Mouse (Mus musculus): ENCODE measurements at regions not wholly inside any gene's neighbourhood (a gene's known extent, or its start where the extent isn't known, plus 50 kb on each side); places are given as distances from the start of the nearest gene placed in this dataset.

DNA sequence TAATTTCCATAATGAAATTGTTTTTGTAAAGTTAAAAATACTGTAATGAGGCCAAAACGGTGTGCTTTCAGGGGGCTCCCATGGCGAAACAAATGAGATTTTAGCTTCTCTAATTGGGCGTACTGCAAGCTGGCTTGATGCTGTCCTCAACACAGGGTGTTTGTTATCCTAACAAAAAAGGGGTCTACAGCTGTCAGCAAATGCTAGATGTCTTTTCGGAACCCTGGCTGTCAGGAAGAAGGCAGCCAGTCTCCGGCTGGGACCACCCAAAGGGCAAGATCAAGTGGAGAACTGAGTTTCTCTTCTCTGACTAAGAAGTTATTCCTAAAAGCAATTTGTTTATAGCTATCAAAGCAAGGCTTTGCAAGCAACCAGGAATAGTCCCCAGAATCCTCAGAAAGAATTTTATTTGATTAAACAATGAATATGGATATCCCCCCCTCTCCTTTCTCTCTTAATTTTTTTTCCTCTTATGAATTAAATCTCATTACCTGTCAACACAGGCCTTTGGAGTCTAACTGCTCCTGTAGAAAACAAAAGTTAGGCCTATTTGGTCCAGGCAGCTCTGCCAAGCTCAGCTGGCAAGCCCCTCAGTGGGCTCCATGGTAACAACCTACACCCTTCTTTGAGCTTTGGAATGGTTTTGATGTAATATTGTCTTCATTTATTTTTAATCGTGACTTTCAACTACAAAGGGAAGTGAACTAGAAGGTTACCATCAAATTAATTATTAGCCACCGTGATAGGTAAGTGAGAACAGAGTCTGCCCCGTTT, 283.4 kb downstream of the Nedd1 start:
- no peak for TF ChIP-seq CTCF (IDR thresholded peaks at IDR 0.05; ENCODE audit: borderline replicate concordance, insufficient read depth, low read depth, low read length)
- TF ChIP-seq POLR2A (IDR thresholded peaks at IDR 0.05; ENCODE audit: borderline replicate concordance, insufficient read depth, low read length), result no peak
